Mouse (Mus musculus): ENCODE data around the gene Pcsk6.

DNA sequence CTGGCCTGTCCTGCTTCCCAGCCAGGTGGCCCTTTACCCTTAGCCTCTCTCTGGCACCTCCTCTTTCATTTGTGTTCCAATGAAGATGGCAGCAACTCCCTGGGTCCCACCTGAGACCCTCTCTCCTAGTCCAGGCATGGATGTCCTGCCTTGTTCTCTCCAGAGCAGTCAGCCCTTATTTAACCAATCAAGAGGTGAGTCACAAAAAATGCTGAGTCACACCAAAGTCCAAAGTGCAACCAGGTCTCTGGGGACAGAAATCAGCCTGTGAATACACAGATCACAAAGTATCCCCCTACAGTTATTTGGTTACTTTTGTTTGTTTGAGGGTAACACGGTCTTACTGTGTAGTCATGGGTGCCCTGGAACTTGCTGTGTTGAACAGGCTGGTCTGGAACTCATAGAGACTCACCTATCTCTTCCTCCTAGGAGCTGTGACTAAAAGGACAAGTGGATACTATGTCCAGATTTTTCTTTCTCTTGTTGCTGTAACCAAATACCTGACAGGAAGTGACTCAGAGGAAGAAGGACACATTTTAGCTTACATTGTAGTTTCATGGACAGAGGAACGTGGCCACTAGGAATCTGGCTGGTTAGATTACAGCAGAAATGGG, 38.9 kb upstream of the Pcsk6 start:
- TF ChIP-seq CTCF (IDR thresholded peaks at IDR 0.05; ENCODE audit: insufficient read depth, low read length) (no peak), POLR2A (IDR thresholded peaks at IDR 0.05; ENCODE audit: borderline replicate concordance, extremely low read depth, low read depth, low read length) (no peak)
